Mouse (Mus musculus) hindbrain, embryonic 10.5 days (tissue): ENCODE results near the gene Otogl. TPM values are rescaled to one million over a fixed set of nuclear protein-coding genes. Genes with fewer than 3 reads are reported as not detected.

Experiments used
- polyA plus RNA-seq: library from polyadenylated mRNA; unstranded; fragments of >200 nt; fragmentation: Nextera tagmentation; extraction: Ambion mirVana; gene quantifications from 2 replicates; pipeline ENCODE4 v1.2.1, GENCODE M21; 2016

Gene Otogl
- polyA plus RNA-seq, 1 experiment from 2014 or later: 0.04 TPM

Other genes with a start within 250 kb of the Otogl start
- 0.02 and 0.07 TPM in 2 replicates for gene Ptprq, start 192.1 kb downstream of the Otogl start, polyA plus RNA-seq